Mouse (Mus musculus) bone marrow, adult 2 months (tissue): ENCODE measurements around the gene Acsbg2.

Experiments used
- CTCF ChIP-seq: fragments of 200-500 bp; IDR thresholded peaks from 2 replicates; pipeline ENCODE4 v1.5.1; 2011; ENCODE audit warnings: low read length, control low read depth; ENCODE audit not compliant: control insufficient read depth, insufficient read depth
- POLR2A ChIP-seq: fragments of 200-500 bp; IDR thresholded peaks from 2 replicates; pipeline ENCODE4 v1.6.1; 2011; ENCODE audit warnings: low read depth, mild to moderate bottlenecking, control low read depth, low read length, borderline replicate concordance; ENCODE audit not compliant: control insufficient read depth

DNA sequence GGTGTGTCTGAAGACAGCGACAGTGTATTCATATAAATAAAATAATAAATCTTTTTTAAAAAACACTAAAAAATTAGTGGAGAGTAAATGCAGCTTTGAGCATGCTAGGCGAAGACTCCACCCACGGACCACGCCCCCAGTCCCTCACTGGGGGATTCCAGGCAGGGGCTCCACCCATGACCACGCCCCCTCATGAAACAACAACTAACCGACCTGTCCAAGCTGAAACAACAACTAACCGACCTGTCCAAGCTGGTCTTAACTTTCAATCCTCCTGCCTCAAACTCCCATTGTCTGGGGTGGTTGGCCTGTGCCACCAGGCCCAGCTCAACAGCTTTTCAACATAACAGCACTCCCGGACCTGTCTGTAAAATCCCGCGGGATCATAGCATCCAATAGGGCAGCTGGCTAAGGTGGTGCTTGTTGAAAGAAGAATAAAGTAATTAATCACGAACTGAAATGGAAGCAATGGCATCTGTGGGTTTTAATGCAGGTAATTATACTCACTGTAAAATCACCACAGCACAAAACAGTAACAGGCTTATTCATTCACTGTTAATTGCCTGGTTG is 56.1 kb downstream of the Acsbg2 start:
- TF ChIP-seq POLR2A (no peak), CTCF (no peak)
